Mouse (Mus musculus) neural tube, embryonic 14.5 days (tissue): ENCODE measurements around the gene Ppp2r1b. TPM values are rescaled to one million over a fixed set of nuclear protein-coding genes. Genes with fewer than 3 reads are reported as not detected.

Experiments used
- ATAC-seq: fragments of 200-750 bp; cut with Nextera tagmentation; 2 replicates; pipeline ENCODE4 v1.8.0; 2017; ENCODE audit warnings: low read depth, mild to moderate bottlenecking, moderate TSS enrichment, moderate library complexity
- H3K27ac ChIP-seq: fragments of 300-500 bp; sonication (generic); 2 replicates; pipeline ENCODE4 v1.5.1; 2014; ENCODE audit warnings: low read depth, mild to moderate bottlenecking, control low read depth, low read length, moderate library complexity, mixed read lengths
- H3K27me3 ChIP-seq: fragments of 300-500 bp; sonication (generic); 2 replicates; pipeline ENCODE4 v1.6.1; 2014; ENCODE audit warnings: low read length; ENCODE audit not compliant: control insufficient read depth, insufficient read depth
- H3K36me3 ChIP-seq: fragments of 300-500 bp; sonication (generic); 2 replicates; pipeline ENCODE4 v1.6.1; 2014; ENCODE audit warnings: low read length, mixed read lengths; ENCODE audit not compliant: control insufficient read depth, insufficient read depth
- H3K4me1 ChIP-seq: fragments of 300-500 bp; sonication (generic); 2 replicates; pipeline ENCODE4 v1.6.1; 2014; ENCODE audit warnings: low read length; ENCODE audit not compliant: control insufficient read depth, insufficient read depth
- H3K4me2 ChIP-seq: fragments of 300-500 bp; sonication (generic); 2 replicates; pipeline ENCODE4 v1.6.1; 2014; ENCODE audit warnings: mild to moderate bottlenecking, low read depth, low read length, control low read depth
- H3K4me3 ChIP-seq: fragments of 300-500 bp; sonication (generic); 2 replicates; pipeline ENCODE4 v1.5.1; 2014; ENCODE audit warnings: low read depth, low read length, control low read depth, mixed read lengths
- H3K9ac ChIP-seq: fragments of 300-500 bp; sonication (generic); replicated peaks from 2 replicates; pipeline ENCODE4 v1.6.1; 2014; ENCODE audit warnings: low read depth, mild to moderate bottlenecking, control low read depth, low read length, mixed read lengths
- H3K9me3 ChIP-seq: fragments of 300-500 bp; sonication (generic); 2 replicates; pipeline ENCODE4 v1.6.1; 2016; ENCODE audit warnings: low read length; ENCODE audit not compliant: control insufficient read depth
- WGBS: fragments of 180-500 bp; shearing (Covaris S2); extraction: QIAGEN DNeasy Blood & Tissue Kit; methylation state at CpG from one replicate; pipeline ENCODE4 v1.1.7; 2014; 5-methylcytosine and 5-hydroxymethylcytosine counted together
- polyA plus RNA-seq: library from polyadenylated mRNA; unstranded; fragments of >200 nt; fragmentation: Nextera tagmentation; extraction: Ambion mirVana; gene quantifications from 2 replicates; pipeline ENCODE4 v1.2.1, GENCODE M21; 2014

Gene Ppp2r1b
- polyA plus RNA-seq, 1 experiment from 2014 or later, result 44.1 TPM

GRCm38 (mm10) chr9:50855780-50856179, 10.7 kb downstream of the Ppp2r1b start:
- Histone ChIP-seq H3K9ac (no peak overlapping the region), H3K36me3 (no peaks in the 10 kb centered on the region), H3K9me3 (no peaks in the 10 kb centered on the region), H3K4me1 (peaks cover 3% of the 10 kb centered on the region; the same call in 1 of the 2 replicates), H3K4me3 (no peak overlapping the region), H3K27ac (no peak overlapping the region; the same call in 1 of the 2 replicates), H3K27me3 (no peaks in the 10 kb centered on the region), H3K4me2 (peak overlapping the region; percentile 77)
- ATAC-seq, result no peak
- 63% methylated on average over 5 of the region's 5 CpGs for WGBS

GRCm38 (mm10) chr9:50856341-50857081, 11.4 kb downstream of the Ppp2r1b start:
- Histone ChIP-seq H3K4me3 (peak overlapping the region; percentile 72), H3K9ac (peak overlapping the region; percentile 74), H3K4me1 (peaks cover 3% of the 10 kb centered on the region; the same call in 1 of the 2 replicates), H3K27me3 (no peaks in the 10 kb centered on the region), H3K27ac (peak overlapping the region; percentile 29), H3K9me3 (no peaks in the 10 kb centered on the region), H3K4me2 (peak overlapping the region; percentile 77), H3K36me3 (no peaks in the 10 kb centered on the region)
- ATAC-seq, result peak; percentile 91
- WGBS, result under 1% methylated on average over 45 of the region's 45 CpGs

GRCm38 (mm10) chr9:50857082-50857641, 12.1 kb downstream of the Ppp2r1b start:
- Histone ChIP-seq H3K9ac (peak overlapping the region; percentile 74), H3K4me1 (peaks cover 3% of the 10 kb centered on the region; the same call in 1 of the 2 replicates), H3K36me3 (no peaks in the 10 kb centered on the region; the same call in 1 of the 2 replicates), H3K4me2 (peak overlapping the region; percentile 77), H3K27me3 (no peaks in the 10 kb centered on the region), H3K9me3 (no peaks in the 10 kb centered on the region), H3K27ac (peak overlapping the region; percentile 29), H3K4me3 (peak overlapping the region; percentile 72)
- WGBS, result under 1% methylated on average over 46 of the region's 46 CpGs
- ATAC-seq, result peak; percentile 80

- Histone ChIP-seq H3K4me1 (peaks cover 3% of the 10 kb centered on the region; the same call in 1 of the 2 replicates), H3K9me3 (no peaks in the 10 kb centered on the region), H3K27me3 (no peaks in the 10 kb centered on the region), H3K4me2 (no peak overlapping the region), H3K36me3 (peaks cover 15% of the 10 kb centered on the region), H3K27ac (no peak overlapping the region), H3K9ac (no peak overlapping the region), H3K4me3 (no peak overlapping the region)
- WGBS, result 92% methylated on average over 6 of the region's 6 CpGs
- ATAC-seq, result no peak
Observed at GRCm38 (mm10) chr9:50858681-50859080, 13.6 kb downstream of the Ppp2r1b start.

GRCm38 (mm10) chr9:50861119-50861839, 16.2 kb downstream of the Ppp2r1b start:
- no peak for ATAC-seq
- Histone ChIP-seq H3K27me3 (no peaks in the 10 kb centered on the region), H3K9ac (no peak overlapping the region), H3K4me2 (no peak overlapping the region), H3K4me1 (peaks cover 3% of the 10 kb centered on the region; the same call in 1 of the 2 replicates), H3K4me3 (no peak overlapping the region), H3K27ac (no peak overlapping the region), H3K36me3 (peaks cover 22% of the 10 kb centered on the region), H3K9me3 (no peaks in the 10 kb centered on the region)
- WGBS, result 94% methylated on average over 18 of the region's 18 CpGs

GRCm38 (mm10) chr9:50863824-50864223, 18.7 kb downstream of the Ppp2r1b start:
- no peak overlapping the region for H3K9ac ChIP-seq
- ATAC-seq, result no peak
- H3K4me3 ChIP-seq, result no peak overlapping the region
- H3K4me2 ChIP-seq, result no peak overlapping the region
- WGBS, result 95% methylated on average over 4 of the region's 4 CpGs
- no peaks in the 10 kb centered on the region for H3K27me3 ChIP-seq
- no peak overlapping the region for H3K27ac ChIP-seq
- H3K4me1 ChIP-seq, result no peaks in the 10 kb centered on the region
- peaks cover 40% of the 10 kb centered on the region for H3K36me3 ChIP-seq
- no peaks in the 10 kb centered on the region for H3K9me3 ChIP-seq

- H3K27ac ChIP-seq, result no peak overlapping the region
- H3K9me3 ChIP-seq, result no peaks in the 10 kb centered on the region
- H3K4me2 ChIP-seq, result no peak overlapping the region
- no peak overlapping the region for H3K4me3 ChIP-seq
- H3K4me1 ChIP-seq, result no peaks in the 10 kb centered on the region
- peaks cover 43% of the 10 kb centered on the region for H3K36me3 ChIP-seq
- ATAC-seq, result no peak
- H3K27me3 ChIP-seq, result no peaks in the 10 kb centered on the region
- 95% methylated on average over 5 of the region's 5 CpGs for WGBS
- no peak overlapping the region for H3K9ac ChIP-seq
Observed at GRCm38 (mm10) chr9:50864877-50865276, 19.8 kb downstream of the Ppp2r1b start.

- Histone ChIP-seq H3K9me3 (no peaks in the 10 kb centered on the region), H3K9ac (no peak overlapping the region), H3K27me3 (no peaks in the 10 kb centered on the region), H3K27ac (no peak overlapping the region), H3K36me3 (peaks cover 43% of the 10 kb centered on the region), H3K4me3 (no peak overlapping the region), H3K4me1 (no peaks in the 10 kb centered on the region), H3K4me2 (no peak overlapping the region)
- ATAC-seq, result no peak
- WGBS, result 91% methylated on average over 8 of the region's 8 CpGs
Observed at GRCm38 (mm10) chr9:50865803-50866202, 20.7 kb downstream of the Ppp2r1b start.

GRCm38 (mm10) chr9:50867015-50867414, 21.9 kb downstream of the Ppp2r1b start:
- peaks cover 43% of the 10 kb centered on the region for H3K36me3 ChIP-seq
- WGBS, result 96% methylated on average over 6 of the region's 6 CpGs

More at GRCm38 (mm10) chr9:50867015-50867414, 21.9 kb downstream of the Ppp2r1b start:
- no peak for ATAC-seq
- Histone ChIP-seq H3K9me3 (no peaks in the 10 kb centered on the region), H3K27me3 (no peaks in the 10 kb centered on the region), H3K9ac (no peak overlapping the region), H3K4me1 (no peaks in the 10 kb centered on the region), H3K4me2 (no peak overlapping the region), H3K4me3 (no peak overlapping the region), H3K27ac (no peak overlapping the region)
